In the genomic region with DNA sequence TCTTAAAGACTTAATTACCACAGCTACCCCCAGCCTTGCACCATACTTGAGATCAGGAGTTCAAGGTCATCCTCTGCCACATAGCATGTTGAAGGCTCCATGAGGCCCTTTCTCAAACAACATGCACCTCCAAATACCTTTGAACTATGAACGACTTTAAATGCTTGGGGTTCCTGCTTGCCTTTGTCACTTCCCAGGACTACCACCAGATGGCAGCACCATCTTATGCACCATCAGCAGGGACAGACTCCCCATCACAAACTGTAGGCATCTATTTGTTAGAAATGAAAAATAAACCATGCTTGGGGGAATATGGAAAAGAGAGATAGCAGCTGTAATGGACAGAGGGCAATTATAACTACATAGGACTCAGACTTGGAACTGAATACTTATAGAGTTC, we compare ENCODE assay signal across 9 mouse cellular contexts. TPM values are rescaled to one million over a fixed set of nuclear protein-coding genes. Genes with fewer than 3 reads are reported as not detected.
A peak's percentile ranks its signal among the peaks of the same experiment; 100 is the strongest.
DNase-seq lines count a peak whose midpoint lies in the region; ATAC-seq and TF ChIP-seq lines count a peak whose summit lies in the region.
"Had no signal": no experiment of that assay in that cellular context is flagged by ENCODE, and none has a peak within 500 bp of the region (broad histone marks: within the 10 kb centered on the region; RNA-seq: fewer than 3 reads in every experiment).

No protein-coding gene starts in this region.

- intact Hi-C loops in heart, postnatal 36 days (cut with DNase I), result loop anchor here (1.0 to 2.0 kb wide), 2 partner anchors 141 to 152 kb away; no protein-coding TSS in a partner anchor
- intact Hi-C loops in left cerebral cortex, postnatal 10 days (cut with DNase I), result loop anchor here (2.0 kb wide), 2 partner anchors 141 to 151 kb away; no protein-coding TSS in a partner anchor

- TF ChIP-seq CTCF in thymus, adult 2 months (IDR thresholded peaks at IDR 0.05; ENCODE audit: borderline replicate concordance, control insufficient read depth, extremely low read depth, insufficient read depth, low read length, poor library complexity), result no peak

- H3K27ac ChIP-seq in kidney, embryonic 14.5 days (ENCODE audit: low read depth, low read length), result no peak overlapping the region
- H3K27ac ChIP-seq in thymus, adult 2 months (ENCODE audit: control insufficient read depth, insufficient read depth, low read length), result no peak overlapping the region

- TF ChIP-seq POLR2A in thymus, adult 2 months (IDR thresholded peaks at IDR 0.05; ENCODE audit: control insufficient read depth, extremely low read depth, insufficient read depth, low read length, poor library complexity), result no peak

- DNase-seq in kidney, adult 11 months, result peak; percentile 20
- peak; percentile 18 for DNase-seq in adrenal gland, adult 8-10 months
- DNase-seq in embryo, embryonic 11.5 days (ENCODE audit: low read depth, low spot score), result peak; percentile 59
- peak; percentile 56 to 74 for DNase-seq in heart, postnatal 36 days
- peak; percentile 28 to 53 for DNase-seq in left cerebral cortex, postnatal 10 days (ENCODE audit: extremely low spot score in 1 of 2, low spot score in 2 of 2)
- peak; percentile 18 to 41 for DNase-seq in natural killer cell, adult 2 months (ENCODE audit: low spot score in 2 of 2)
- DNase-seq in thymus, adult 2 months, result peak; percentile 73

- H3K4me3 ChIP-seq in kidney, embryonic 14.5 days (ENCODE audit: low read length), result no peak overlapping the region
- no peak overlapping the region for H3K4me3 ChIP-seq in thymus, adult 2 months (ENCODE audit: control insufficient read depth, insufficient read depth, low read length)
- H3K4me3 ChIP-seq: erythroblast, embryonic 14.5 days had no signal

- no peak for ATAC-seq in kidney, embryonic 14.5 days (ENCODE audit: low FRiP score, low TSS enrichment)

- H3K9me3 ChIP-seq in kidney, embryonic 14.5 days (ENCODE audit: control insufficient read depth, low read length), result no peaks in the 10 kb centered on the region

- WGBS in kidney, embryonic 14.5 days, result 4% methylated on average over 1 of the region's 1 CpGs
- WGBS in thymus, adult 2 months, result 0% methylated on average over 1 of the region's 1 CpGs

- H3K4me2 ChIP-seq in kidney, embryonic 14.5 days (replicated peaks; ENCODE audit: low read depth, low read length), result no peak overlapping the region

- no peaks in the 10 kb centered on the region for H3K4me1 ChIP-seq in kidney, embryonic 14.5 days (ENCODE audit: control insufficient read depth, insufficient read depth, low read length)
- no peaks in the 10 kb centered on the region for H3K4me1 ChIP-seq in thymus, adult 2 months (replicated peaks; ENCODE audit: control insufficient read depth, insufficient read depth, low read length)

- no peak overlapping the region for H3K9ac ChIP-seq in kidney, embryonic 14.5 days (ENCODE audit: low read depth, low read length)

- no peaks in the 10 kb centered on the region for H3K27me3 ChIP-seq in kidney, embryonic 14.5 days (ENCODE audit: control insufficient read depth, insufficient read depth, low read length)
- no peaks in the 10 kb centered on the region; the same call in 1 of the 2 replicates for H3K27me3 ChIP-seq in thymus, adult 2 months (ENCODE audit: control insufficient read depth, insufficient read depth, low read length)

- no peaks in the 10 kb centered on the region for H3K36me3 ChIP-seq in kidney, embryonic 14.5 days (ENCODE audit: control insufficient read depth, insufficient read depth, low read length)
- H3K36me3 ChIP-seq in thymus, adult 2 months (ENCODE audit: control insufficient read depth, insufficient read depth, low read length), result no peaks in the 10 kb centered on the region

RNA-seq across cellular contexts. Expression of a gene that starts 51.9 kb away (rescaled TPM):
- 13.2 and 14.0 TPM in 2 replicates for polyA plus RNA-seq in kidney, embryonic 14.5 days (2014; fragmentation: Nextera tagmentation; extraction: Ambion mirVana)
- total RNA-seq in adrenal gland, adult 8-10 months (2022), result 10 to 100 TPM in 1 of 4 experiments, 1 to 10 TPM in 3; 7.7 to 10.7 (median 8.6) TPM
- under 1 TPM; 0.51 to 0.67 TPM for total RNA-seq in heart, postnatal 36 days (2021)
- 10 to 100 TPM; 59.5 to 60.4 TPM for total RNA-seq in left cerebral cortex, postnatal 10 days (2021)
- 0.13 and 0.26 TPM in 2 replicates for polyA plus RNA-seq in thymus, adult 2 months (2012; rRNA removed)
- polyA plus RNA-seq: erythroblast, embryonic 14.5 days had no signal

Comparison
In these comparisons a context has a peak if more than half of its experiments do, and no peak if none do; other contexts are left out.
1. DNase-seq: peak in every context shown above with its lines; median percentile 73 in thymus, adult 2 months; 65 in heart, postnatal 36 days; 59 in embryo, embryonic 11.5 days; 40 in left cerebral cortex, postnatal 10 days; 30 in natural killer cell, adult 2 months; 20 in kidney, adult 11 months; 18 in adrenal gland, adult 8-10 months.
2. RNA of a gene that starts 51.9 kb away (total RNA-seq): 59.5 to 60.4 TPM in left cerebral cortex, postnatal 10 days and 7.7 to 10.7 TPM in adrenal gland, adult 8-10 months; 0.51 to 0.67 TPM in heart, postnatal 36 days; every median in the first group is over 4 times any median in the second.